Mouse (Mus musculus) gastrocnemius, adult 18-20 months (tissue): ENCODE measurements around the gene Ltb4r1. TPM values are rescaled to one million over a fixed set of nuclear protein-coding genes. Genes with fewer than 3 reads are reported as not detected.

Experiments used
- DNase-seq: peaks from one replicate; pipeline ENCODE4 v3.0.0; 2021; ENCODE audit warnings: low spot score
- total RNA-seq, 2 experiments: library from RNA; stranded (reverse); gene quantifications; 2 replicates each; pipeline ENCODE4 v1.2.3; 2021

The Ltb4r1 gene
- total RNA-seq, 2 experiments from 2014 or later, result 0.16 to 0.17 TPM

- no peak for DNase-seq
These were observed 19.9 kb upstream of the Ltb4r1 start for GRCm38 (mm10) chr14:55745861-55746237.

GRCm38 (mm10) chr14:55747051-55747847 is 18.5 kb upstream of the Ltb4r1 start:
- no peak for DNase-seq

GRCm38 (mm10) chr14:55757566-55757965 is 8.2 kb upstream of the Ltb4r1 start:
- DNase-seq, result no peak

- peak; percentile 52 for DNase-seq
These were observed 7.4 kb upstream of the Ltb4r1 start, which contains the start of gene Cideb for GRCm38 (mm10) chr14:55758363-55758784. Gene Cideb (minus strand): TSS chr14:55758458.

- peak; percentile 85 for DNase-seq
These were observed 5.6 kb upstream of the Ltb4r1 start for GRCm38 (mm10) chr14:55760156-55760555.

- no peak for DNase-seq
These were observed 4.6 kb upstream of the Ltb4r1 start, which contains the start of gene Ltb4r2 for GRCm38 (mm10) chr14:55761163-55761562. Gene Ltb4r2 (plus strand): TSS chr14:55761428.

GRCm38 (mm10) chr14:55762001-55762821 is 3.6 kb upstream of the Ltb4r1 start:
- DNase-seq, result peak; percentile 29

- no peak for DNase-seq
These were observed 2.6 kb upstream of the Ltb4r1 start for GRCm38 (mm10) chr14:55763166-55763565.

GRCm38 (mm10) chr14:55767519-55768414 is 2.0 kb downstream of the Ltb4r1 start:
- DNase-seq, result no peak

- DNase-seq, result no peak
These were observed 2.8 kb downstream of the Ltb4r1 start for GRCm38 (mm10) chr14:55768555-55768954.

GRCm38 (mm10) chr14:55769087-55769703 is 3.4 kb downstream of the Ltb4r1 start:
- DNase-seq, result no peak

GRCm38 (mm10) chr14:55776711-55777110 is 10.9 kb downstream of the Ltb4r1 start:
- DNase-seq, result no peak

- no peak for DNase-seq
These were observed 11.4 kb downstream of the Ltb4r1 start for GRCm38 (mm10) chr14:55777176-55777575.

- DNase-seq, result no peak
These were observed 12.0 kb downstream of the Ltb4r1 start for GRCm38 (mm10) chr14:55777806-55778205.

- DNase-seq, result no peak
These were observed 12.9 kb downstream of the Ltb4r1 start for GRCm38 (mm10) chr14:55778686-55779085.

- no peak for DNase-seq
These were observed 13.9 kb downstream of the Ltb4r1 start for GRCm38 (mm10) chr14:55779656-55780055.

GRCm38 (mm10) chr14:55780736-55781135 is 15.0 kb downstream of the Ltb4r1 start:
- no peak for DNase-seq

- peak; percentile 70 for DNase-seq
These were observed 15.5 kb downstream of the Ltb4r1 start for GRCm38 (mm10) chr14:55781310-55781709.

GRCm38 (mm10) chr14:55782361-55782960 is 16.7 kb downstream of the Ltb4r1 start:
- no peak for DNase-seq

GRCm38 (mm10) chr14:55783171-55783957 is 17.6 kb downstream of the Ltb4r1 start:
- peak; percentile 63 for DNase-seq
